Mouse (Mus musculus): ENCODE results near the gene Tenm2. TPM values are rescaled to one million over a fixed set of nuclear protein-coding genes. Genes with fewer than 3 reads are reported as not detected.

Tenm2 gene
- 1.4 and 1.8 TPM in 2 replicates for polyA plus RNA-seq (2016; fragmentation: Nextera tagmentation; extraction: Ambion mirVana)

DNA sequence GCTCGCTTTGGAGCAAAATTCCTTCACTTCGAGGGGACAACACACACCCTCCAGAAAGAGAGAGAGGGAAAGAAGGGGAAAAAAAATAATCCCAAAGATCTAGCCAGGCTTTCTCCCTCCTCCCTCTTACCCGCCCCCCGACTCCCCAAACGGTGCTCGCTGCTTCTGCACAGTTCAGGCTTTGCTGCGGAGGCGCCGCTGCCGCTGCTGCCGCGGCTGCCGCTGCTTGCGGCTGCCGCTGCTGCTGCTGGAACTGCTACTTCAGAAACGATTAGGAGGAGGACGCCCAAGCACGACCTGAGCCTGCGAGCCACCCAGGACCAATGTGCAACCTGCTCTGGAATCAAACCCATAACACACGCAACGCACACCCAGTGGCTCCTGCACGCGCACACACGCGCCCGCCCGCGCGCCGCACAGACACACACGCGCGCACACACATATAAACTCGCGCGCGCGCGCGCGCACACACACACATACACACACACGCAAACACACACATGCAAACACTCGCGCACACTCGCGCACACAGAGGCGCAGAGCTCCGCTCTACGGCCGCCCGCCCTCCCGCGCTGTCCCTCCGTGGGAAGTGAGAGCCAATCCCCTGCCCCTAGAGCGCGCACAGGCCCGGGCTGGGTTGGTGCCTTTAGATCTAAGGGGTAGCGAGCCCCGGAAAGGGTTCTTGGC is at the start of gene Tenm2:
Gene Tenm2 (minus strand): TSS at position 51 of the 687 bp plus-strand sequence.
- WGBS = 0% methylated on average over 59 of the region's 59 CpGs
- Histone ChIP-seq H3K4me1 (peaks cover 21% of the 10 kb centered on the region), H3K27me3 (ENCODE audit: poor library complexity, severe bottlenecking) (peaks cover 48% of the 10 kb centered on the region), H3K36me3 (replicated peaks) (no peaks in the 10 kb centered on the region), H3K9me3 (no peaks in the 10 kb centered on the region), H3K27ac (peak within 1 kb of the TSS; percentile 93), H3K4me3 (peak within 1 kb of the TSS; percentile 70)
- peak; percentile 73 for DNase-seq (ENCODE audit: extremely low spot score, low spot score)

DNA sequence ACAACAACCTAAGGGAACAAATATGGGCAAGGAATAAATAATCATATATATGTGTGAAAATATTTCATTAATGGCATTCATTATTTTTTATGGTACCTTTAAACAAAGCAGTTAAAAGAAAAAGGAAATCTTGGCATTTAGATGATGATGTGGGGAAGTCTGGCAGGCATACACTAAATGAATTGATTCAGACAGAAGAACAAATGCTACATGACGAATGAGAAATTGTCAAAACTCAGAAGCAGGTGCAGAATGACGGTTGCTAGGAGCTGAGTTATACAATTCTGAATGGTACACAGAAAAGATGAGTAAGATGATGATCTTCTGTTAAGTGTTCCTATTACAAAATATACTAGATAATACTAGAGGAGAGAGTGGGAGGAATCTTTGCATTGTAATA is 49.4 kb upstream of the Tenm2 start:
- no peaks in the 10 kb centered on the region for H3K4me1 ChIP-seq
- no peaks in the 10 kb centered on the region for H3K9me3 ChIP-seq
- no peaks in the 10 kb centered on the region for H3K36me3 ChIP-seq (replicated peaks)
- H3K27ac ChIP-seq = no peak overlapping the region
- H3K27me3 ChIP-seq (ENCODE audit: poor library complexity, severe bottlenecking) = no peaks in the 10 kb centered on the region
- no peak for DNase-seq (ENCODE audit: extremely low spot score, low spot score)
- WGBS = 89% methylated on average over 2 of the region's 2 CpGs
- H3K4me3 ChIP-seq = no peak overlapping the region

DNA sequence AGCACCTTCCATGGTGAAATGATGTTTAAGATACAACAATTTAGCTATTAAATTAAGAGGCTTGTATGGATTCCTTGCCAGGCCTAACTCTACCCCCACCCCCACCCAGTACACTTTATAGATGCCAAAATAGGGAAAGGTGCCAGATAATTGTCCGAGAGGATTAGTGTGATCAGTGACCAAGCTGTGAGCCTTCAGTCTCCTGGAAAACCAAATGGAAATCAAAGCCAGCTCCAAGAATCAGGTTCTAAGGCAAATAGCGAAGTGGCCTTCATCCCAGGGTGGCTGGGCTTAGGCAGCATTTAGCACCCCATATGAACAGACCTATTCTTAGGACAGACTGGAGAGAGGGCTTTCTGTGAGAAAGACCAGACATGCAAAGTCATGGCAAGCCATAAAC is 13.0 kb upstream of the Tenm2 start:
- Histone ChIP-seq H3K4me3 (no peak overlapping the region), H3K27me3 (ENCODE audit: poor library complexity, severe bottlenecking) (no peaks in the 10 kb centered on the region)
- 80% methylated on average over 2 of the region's 2 CpGs for WGBS

DNA sequence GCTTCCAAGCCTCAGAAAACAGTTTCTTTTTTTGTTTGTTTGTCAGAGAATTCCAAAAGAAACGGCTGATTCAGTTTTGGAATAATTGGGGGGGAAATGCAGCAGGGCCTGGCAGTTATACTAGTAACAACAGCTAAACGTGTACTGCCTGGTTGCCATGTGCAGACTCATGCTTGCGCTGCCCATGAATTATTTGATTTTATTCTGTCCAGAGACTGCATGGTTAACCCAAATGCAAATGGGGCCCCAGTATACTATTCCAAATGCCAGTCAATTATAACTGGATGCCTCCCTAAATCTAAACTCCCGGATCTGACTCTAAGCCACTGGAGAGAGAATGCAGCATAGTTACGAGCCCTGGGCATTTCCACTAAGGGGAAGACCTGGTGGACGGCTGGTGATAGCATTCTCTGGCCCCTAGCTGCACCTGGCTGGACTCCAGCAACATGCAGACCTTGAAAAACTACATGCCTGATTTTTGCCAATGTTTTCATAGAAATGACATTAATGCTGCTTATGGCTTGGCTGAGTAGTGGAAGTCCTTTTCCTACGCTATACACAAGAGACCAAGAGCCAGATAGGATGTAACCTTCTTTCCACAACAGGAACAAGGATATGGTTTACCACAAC is 1.4 kb upstream of the Tenm2 start:
- Histone ChIP-seq H3K4me3 (peak overlapping the region; percentile 70), H3K27me3 (ENCODE audit: poor library complexity, severe bottlenecking) (peaks cover 48% of the 10 kb centered on the region), H3K9me3 (no peaks in the 10 kb centered on the region), H3K27ac (peak overlapping the region; percentile 93), H3K36me3 (replicated peaks) (no peaks in the 10 kb centered on the region), H3K4me1 (peaks cover 21% of the 10 kb centered on the region)
- DNase-seq (ENCODE audit: extremely low spot score, low spot score) = no peak
- WGBS = 43% methylated on average over 7 of the region's 7 CpGs

More for the DNA sequence above, 13.0 kb upstream of the Tenm2 start:
- H3K4me1 ChIP-seq = peaks cover 3% of the 10 kb centered on the region; the same call in 1 of the 2 replicates
- H3K36me3 ChIP-seq (replicated peaks) = no peaks in the 10 kb centered on the region
- H3K27ac ChIP-seq = no peak overlapping the region
- DNase-seq (ENCODE audit: extremely low spot score, low spot score) = no peak
- no peaks in the 10 kb centered on the region for H3K9me3 ChIP-seq

DNA sequence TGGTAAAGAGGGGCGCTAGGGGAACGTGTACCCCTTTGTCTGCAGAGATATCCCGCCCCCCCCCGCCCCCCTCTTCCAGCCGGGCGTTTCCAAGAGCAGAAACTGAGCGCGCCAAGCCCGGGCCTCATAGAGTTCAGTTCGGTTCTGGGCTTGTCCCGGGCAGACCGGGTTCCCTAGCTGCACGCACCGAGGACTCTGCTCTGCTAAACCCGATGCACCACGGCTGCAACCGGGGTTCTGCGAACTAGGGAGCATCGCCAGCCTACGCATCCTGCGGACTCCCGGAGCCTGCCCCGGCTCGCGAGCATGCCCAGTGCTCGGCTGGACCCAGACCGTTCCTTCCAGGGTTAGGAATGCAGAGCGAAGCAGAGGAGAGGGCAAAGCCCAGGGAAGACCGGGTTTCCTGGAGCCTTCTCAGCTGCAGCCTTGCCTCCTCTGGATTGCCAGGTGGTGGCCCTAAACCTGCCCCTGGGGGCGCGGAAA is 878 bp upstream of the Tenm2 start:
- Histone ChIP-seq H3K27ac (peak overlapping the region; percentile 93), H3K36me3 (replicated peaks) (no peaks in the 10 kb centered on the region), H3K9me3 (no peaks in the 10 kb centered on the region), H3K4me1 (peaks cover 21% of the 10 kb centered on the region), H3K27me3 (ENCODE audit: poor library complexity, severe bottlenecking) (peaks cover 48% of the 10 kb centered on the region), H3K4me3 (peak overlapping the region; percentile 70)
- DNase-seq (ENCODE audit: extremely low spot score, low spot score) = peak; percentile 64
- WGBS = under 1% methylated on average over 31 of the region's 31 CpGs

DNA sequence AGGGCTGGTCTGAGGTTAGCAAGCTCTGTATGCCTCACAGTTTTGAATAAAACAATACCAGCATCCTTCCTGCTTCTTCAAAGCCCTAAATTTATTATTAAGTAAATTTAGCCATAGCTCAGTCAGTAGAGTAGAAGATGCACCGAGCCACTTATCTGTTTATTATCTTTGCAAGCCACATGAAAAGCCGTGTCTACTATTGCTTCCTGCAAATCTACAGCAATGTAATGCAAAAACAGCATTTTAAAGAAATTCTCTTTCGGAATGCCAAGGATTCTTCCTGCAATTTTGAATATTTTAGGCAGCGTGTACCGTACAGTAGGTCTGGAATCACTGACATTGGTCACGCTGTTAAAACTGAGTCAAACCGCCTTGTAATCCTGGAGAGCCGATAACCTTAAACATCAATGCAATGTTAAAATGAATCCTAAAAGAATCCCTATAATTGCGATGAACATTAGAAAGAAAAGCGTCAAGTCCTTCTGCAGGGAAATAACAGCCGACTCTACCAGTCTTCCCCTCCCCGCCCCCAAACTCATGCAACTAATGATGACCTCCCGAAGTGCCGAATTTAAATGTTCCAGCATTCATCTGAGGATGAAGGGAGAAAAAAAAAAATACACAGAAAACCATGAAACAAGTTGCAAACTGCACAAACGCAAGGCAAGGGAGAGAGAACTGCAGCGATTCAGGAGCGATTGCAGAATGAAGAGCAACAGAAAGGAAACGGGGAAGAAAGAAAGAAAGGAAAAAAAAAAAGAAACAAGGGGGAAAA is 556 bp downstream of the Tenm2 start:
- Histone ChIP-seq H3K27ac (peak overlapping the region; percentile 93), H3K4me1 (peaks cover 21% of the 10 kb centered on the region), H3K9me3 (no peaks in the 10 kb centered on the region), H3K4me3 (peak overlapping the region; percentile 70), H3K27me3 (ENCODE audit: poor library complexity, severe bottlenecking) (peaks cover 48% of the 10 kb centered on the region), H3K36me3 (replicated peaks) (no peaks in the 10 kb centered on the region)
- WGBS = 11% methylated on average over 18 of the region's 18 CpGs
- peak; percentile 17 for DNase-seq (ENCODE audit: extremely low spot score, low spot score)

DNA sequence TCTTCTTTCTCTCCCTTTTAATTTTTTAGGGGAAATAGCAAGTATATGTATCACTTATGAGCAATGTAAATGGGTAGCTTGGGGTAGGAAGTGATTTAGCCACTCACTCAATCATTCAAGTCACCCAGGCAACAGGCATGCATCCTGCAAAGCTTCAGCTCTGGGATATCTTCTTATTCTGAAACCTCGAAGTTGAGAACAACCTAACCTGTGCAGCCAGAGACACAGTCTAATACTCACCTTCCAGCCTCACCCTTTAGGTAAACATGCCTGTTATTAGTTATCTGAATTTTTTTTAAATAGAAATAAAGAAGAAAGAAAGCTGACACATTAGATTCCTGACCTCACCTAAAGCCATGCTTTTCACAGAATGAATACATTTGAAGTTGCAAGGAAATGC is 8.4 kb downstream of the Tenm2 start:
- no peak overlapping the region for H3K27ac ChIP-seq
- H3K4me1 ChIP-seq = no peaks in the 10 kb centered on the region
- H3K9me3 ChIP-seq = no peaks in the 10 kb centered on the region
- H3K27me3 ChIP-seq (ENCODE audit: poor library complexity, severe bottlenecking) = no peaks in the 10 kb centered on the region
- 79% methylated on average over 1 of the region's 1 CpGs for whole genome bisulfite sequencing
- H3K4me3 ChIP-seq = no peak overlapping the region
- DNase-seq (ENCODE audit: extremely low spot score, low spot score) = no peak
- H3K36me3 ChIP-seq (replicated peaks) = no peaks in the 10 kb centered on the region

DNA sequence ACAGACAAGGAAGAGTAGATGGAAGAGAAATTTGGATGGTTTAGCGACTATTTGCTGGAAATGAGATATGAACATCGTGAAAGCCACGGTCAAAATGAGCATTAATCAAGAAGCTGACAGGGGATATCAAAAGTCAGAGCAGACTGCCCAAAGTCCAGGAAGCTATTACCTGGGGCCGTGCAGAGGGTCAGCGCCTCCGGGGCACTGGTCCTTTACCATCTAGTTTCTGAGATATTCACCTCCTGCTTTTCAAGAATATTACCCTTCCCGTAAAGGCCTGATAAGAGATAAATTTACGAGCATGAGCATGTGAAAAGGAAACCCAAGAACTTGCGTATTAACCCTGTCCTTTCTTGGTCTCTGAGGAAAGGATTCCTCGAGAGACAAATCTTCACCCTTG is 8.8 kb downstream of the Tenm2 start:
- no peaks in the 10 kb centered on the region for H3K9me3 ChIP-seq
- DNase-seq (ENCODE audit: extremely low spot score, low spot score) = no peak
- H3K27me3 ChIP-seq (ENCODE audit: poor library complexity, severe bottlenecking) = no peaks in the 10 kb centered on the region
- no peak overlapping the region for H3K27ac ChIP-seq
- H3K36me3 ChIP-seq (replicated peaks) = no peaks in the 10 kb centered on the region
- H3K4me1 ChIP-seq = no peaks in the 10 kb centered on the region
- no peak overlapping the region for H3K4me3 ChIP-seq
- 91% methylated on average over 10 of the region's 10 CpGs for WGBS

DNA sequence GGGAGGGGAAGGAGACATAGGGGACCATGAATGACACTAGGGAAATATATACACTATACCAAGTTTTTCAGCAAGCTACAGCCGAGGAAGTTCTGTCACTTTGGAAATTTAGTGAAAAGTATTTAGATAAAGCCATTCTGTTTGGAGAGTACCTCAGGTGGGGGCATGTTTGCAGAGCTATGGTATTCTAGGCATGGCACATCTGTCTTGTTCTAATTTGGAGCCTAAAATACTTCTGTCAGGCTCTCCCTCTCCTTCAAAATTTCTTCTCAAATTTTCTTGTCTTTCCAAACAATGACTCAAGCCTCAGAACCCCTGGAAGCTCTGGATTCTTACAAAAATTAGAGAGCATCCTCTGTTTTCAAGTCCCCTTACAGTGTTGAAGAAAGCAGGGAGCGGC is 13.0 kb downstream of the Tenm2 start:
- no peaks in the 10 kb centered on the region for H3K36me3 ChIP-seq (replicated peaks)
- 76% methylated on average over 2 of the region's 2 CpGs for WGBS
- no peaks in the 10 kb centered on the region for H3K27me3 ChIP-seq (ENCODE audit: poor library complexity, severe bottlenecking)
- DNase-seq (ENCODE audit: extremely low spot score, low spot score) = no peak
- H3K27ac ChIP-seq = no peak overlapping the region
- no peaks in the 10 kb centered on the region for H3K9me3 ChIP-seq
- no peaks in the 10 kb centered on the region for H3K4me1 ChIP-seq
- no peak overlapping the region for H3K4me3 ChIP-seq

DNA sequence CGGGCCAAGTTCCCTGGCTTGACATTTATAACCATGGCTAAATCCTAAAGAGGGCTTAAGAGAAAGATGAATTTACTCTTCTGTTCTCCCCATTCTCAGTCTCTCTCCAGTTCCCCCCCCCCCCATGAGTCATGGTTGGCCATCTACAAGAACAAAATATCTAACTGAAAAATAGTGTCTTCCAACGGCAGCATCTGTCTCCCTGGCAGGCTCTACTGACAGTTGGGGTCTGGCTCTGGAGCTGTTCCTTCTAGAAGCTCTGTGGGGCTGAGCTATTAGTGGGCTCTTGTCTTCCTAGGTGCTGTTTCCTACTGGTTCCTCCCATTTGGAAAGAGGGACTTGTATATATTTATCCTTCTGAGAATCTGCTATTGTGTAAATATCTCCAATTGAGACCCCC is 13.7 kb downstream of the Tenm2 start:
- no peak overlapping the region for H3K4me3 ChIP-seq
- no peak for DNase-seq (ENCODE audit: extremely low spot score, low spot score)
- H3K27me3 ChIP-seq (ENCODE audit: poor library complexity, severe bottlenecking) = no peaks in the 10 kb centered on the region
- WGBS = 89% methylated on average over 2 of the region's 2 CpGs
- no peaks in the 10 kb centered on the region for H3K4me1 ChIP-seq
- H3K36me3 ChIP-seq (replicated peaks) = no peaks in the 10 kb centered on the region
- H3K9me3 ChIP-seq = no peaks in the 10 kb centered on the region
- no peak overlapping the region for H3K27ac ChIP-seq

DNA sequence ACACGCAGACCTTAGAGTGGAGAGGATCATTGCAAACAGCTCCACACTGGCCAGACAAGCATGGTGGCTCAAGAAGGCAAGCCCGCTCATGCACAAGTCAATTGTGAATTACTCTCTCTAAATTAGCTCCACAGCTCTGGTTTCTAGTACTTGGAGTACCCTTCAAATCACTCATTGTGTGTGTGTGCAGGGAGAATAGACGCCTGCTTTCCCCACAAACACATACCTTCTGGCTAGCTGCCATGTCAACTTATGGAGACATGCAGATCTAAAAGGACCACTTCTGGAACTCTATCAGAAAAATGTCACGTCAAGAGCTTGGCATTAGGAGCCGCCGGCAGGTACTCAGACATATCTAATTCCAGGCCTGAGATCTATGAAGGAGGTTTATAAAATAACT is 14.8 kb downstream of the Tenm2 start:
- Histone ChIP-seq H3K27me3 (ENCODE audit: poor library complexity, severe bottlenecking) (no peaks in the 10 kb centered on the region), H3K36me3 (replicated peaks) (no peaks in the 10 kb centered on the region), H3K9me3 (no peaks in the 10 kb centered on the region), H3K27ac (no peak overlapping the region), H3K4me3 (no peak overlapping the region), H3K4me1 (no peaks in the 10 kb centered on the region)
- WGBS = 92% methylated on average over 6 of the region's 6 CpGs
- DNase-seq (ENCODE audit: extremely low spot score, low spot score) = no peak

DNA sequence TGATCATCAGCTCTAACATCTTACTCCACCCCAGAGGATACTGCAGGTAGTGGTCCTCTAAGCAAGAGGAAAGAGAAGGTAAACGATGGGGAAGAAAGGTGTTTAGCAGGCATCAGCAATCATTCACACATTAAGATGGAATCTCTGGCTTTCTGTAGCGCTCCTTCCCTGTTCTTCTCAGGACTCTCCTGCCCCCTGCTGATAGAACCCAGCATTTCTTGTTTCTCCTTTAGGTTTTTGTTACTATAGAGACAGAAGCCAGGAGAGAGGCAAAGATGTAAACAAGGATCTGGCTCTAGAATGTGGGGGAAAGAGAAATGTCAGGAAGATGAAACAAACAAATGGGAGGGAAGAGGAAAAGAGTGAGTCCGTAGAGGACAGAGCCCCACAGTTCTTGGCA is 49.6 kb downstream of the Tenm2 start:
- Histone ChIP-seq H3K36me3 (replicated peaks) (no peaks in the 10 kb centered on the region), H3K4me1 (no peaks in the 10 kb centered on the region; the same call in 1 of the 2 replicates), H3K27ac (no peak overlapping the region), H3K4me3 (no peak overlapping the region), H3K27me3 (ENCODE audit: poor library complexity, severe bottlenecking) (no peaks in the 10 kb centered on the region; the same call in 1 of the 2 replicates), H3K9me3 (no peaks in the 10 kb centered on the region)
- peak; percentile 41 for DNase-seq (ENCODE audit: extremely low spot score, low spot score)
- WGBS = 21% methylated on average over 3 of the region's 3 CpGs

DNA sequence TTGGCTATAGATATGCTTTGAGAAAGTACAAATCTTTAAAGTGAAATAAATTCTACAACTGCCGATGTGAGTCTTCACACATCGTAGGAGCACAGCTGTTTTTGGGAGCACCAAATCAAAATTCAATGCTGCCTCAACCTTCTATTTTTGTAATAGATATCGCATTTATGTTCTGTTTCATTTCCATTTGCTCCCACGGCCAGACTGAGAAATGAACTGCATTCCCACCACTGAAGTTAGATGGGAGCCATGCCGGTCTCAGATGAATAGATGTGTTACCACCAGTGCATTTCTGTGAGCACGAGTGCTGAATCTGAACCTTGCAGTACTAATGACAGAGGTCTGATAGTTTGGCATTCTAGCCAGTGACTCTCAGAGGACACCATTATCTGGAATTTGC is 58.3 kb downstream of the Tenm2 start:
- 96% methylated on average over 6 of the region's 6 CpGs for WGBS
- H3K27me3 ChIP-seq (ENCODE audit: poor library complexity, severe bottlenecking) = no peaks in the 10 kb centered on the region
- DNase-seq (ENCODE audit: extremely low spot score, low spot score) = no peak

More for the DNA sequence above, 58.3 kb downstream of the Tenm2 start:
- H3K4me3 ChIP-seq = no peak overlapping the region
- H3K36me3 ChIP-seq (replicated peaks) = no peaks in the 10 kb centered on the region
- no peaks in the 10 kb centered on the region for H3K4me1 ChIP-seq
- no peaks in the 10 kb centered on the region for H3K9me3 ChIP-seq
- no peak overlapping the region for H3K27ac ChIP-seq

Measured in forebrain, embryonic 10.5 days (tissue).